Mouse (Mus musculus): Measurements from ENCODE around the gene Dgcr8. TPM values are rescaled to one million over a fixed set of nuclear protein-coding genes. Genes with fewer than 3 reads are reported as not detected.

Dgcr8 gene
- polyA plus RNA-seq, 1 experiment from 2014 or later = 40.9 TPM

DNA sequence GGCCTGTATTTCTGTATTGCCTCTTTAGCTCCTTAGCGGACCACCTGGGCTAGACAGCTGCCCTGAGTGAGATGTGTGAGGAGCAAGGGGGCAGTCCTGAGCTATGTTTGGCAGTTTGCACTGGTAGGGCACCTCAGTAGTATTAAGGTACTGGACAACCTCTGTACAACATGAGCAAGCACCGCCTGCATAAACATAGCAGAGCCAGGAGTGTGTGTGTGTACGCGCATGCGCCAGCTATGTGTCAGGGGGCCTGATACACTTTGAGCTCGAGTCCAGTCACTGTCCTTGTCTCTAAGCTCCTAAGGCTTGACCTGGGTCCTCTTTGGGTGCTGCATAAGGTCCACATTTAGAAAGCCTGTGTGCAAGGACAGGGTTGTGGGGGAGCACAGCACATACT is 58.4 kb downstream of the Dgcr8 start:
- Histone ChIP-seq H3K27ac (replicated peaks) (no peak overlapping the region), H3K4me3 (no peak overlapping the region), H3K9me3 (no peaks in the 10 kb centered on the region), H3K27me3 (no peaks in the 10 kb centered on the region), H3K36me3 (peaks cover 18% of the 10 kb centered on the region), H3K4me2 (replicated peaks) (no peak overlapping the region), H3K9ac (replicated peaks) (no peak overlapping the region), H3K4me1 (peaks cover 37% of the 10 kb centered on the region)
- WGBS = 90% methylated on average over 6 of the region's 6 CpGs
- ATAC-seq (replicated peaks) = no peak

DNA sequence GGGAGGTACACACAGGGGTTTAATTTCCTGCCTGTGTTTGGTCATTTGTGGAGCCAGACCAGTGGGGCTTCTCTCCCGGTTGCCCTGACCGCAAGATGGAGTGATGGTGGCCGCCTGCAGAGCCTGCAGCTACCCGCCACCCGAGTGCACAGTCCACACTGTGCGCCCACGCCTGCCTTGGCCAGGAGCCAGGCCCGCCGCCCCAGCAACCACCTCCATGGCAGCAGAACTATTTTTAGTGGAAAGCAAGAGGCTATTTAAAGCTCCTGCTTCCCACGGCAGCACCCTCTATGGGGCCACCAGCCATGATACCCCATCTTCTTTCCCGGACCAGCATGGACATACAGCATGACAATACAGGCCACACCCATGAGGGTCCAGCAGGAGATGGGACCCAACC is 59.4 kb downstream of the Dgcr8 start:
- H3K9ac ChIP-seq (replicated peaks) = no peak overlapping the region
- no peaks in the 10 kb centered on the region for H3K9me3 ChIP-seq
- WGBS = 71% methylated on average over 11 of the region's 11 CpGs
- no peak overlapping the region for H3K27ac ChIP-seq (replicated peaks)
- H3K27me3 ChIP-seq = no peaks in the 10 kb centered on the region
- peaks cover 28% of the 10 kb centered on the region for H3K36me3 ChIP-seq
- no peak overlapping the region for H3K4me2 ChIP-seq (replicated peaks)
- no peak for ATAC-seq (replicated peaks)
- H3K4me3 ChIP-seq = no peak overlapping the region
- H3K4me1 ChIP-seq = peaks cover 36% of the 10 kb centered on the region

DNA sequence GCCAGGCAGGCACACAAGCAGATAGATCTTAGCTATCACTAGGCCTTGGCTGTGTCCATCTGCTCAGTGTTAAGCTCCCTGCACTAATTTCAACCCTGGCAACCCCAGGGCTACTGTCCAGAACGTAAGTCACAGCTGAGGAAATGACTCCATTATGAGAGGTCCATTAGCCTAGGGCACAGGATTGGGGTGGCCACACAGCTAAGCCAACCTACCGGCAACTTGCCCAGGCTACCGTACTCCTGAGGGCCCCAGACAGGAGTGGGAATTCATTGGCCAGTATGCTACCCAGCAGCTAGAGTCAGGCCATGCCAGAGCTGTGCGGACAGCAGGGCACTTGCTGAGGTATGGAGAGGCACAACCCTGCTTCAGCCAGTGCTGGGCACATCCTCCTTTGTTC is 60.2 kb downstream of the Dgcr8 start:
- no peak overlapping the region for H3K27ac ChIP-seq (replicated peaks)
- H3K4me2 ChIP-seq (replicated peaks) = no peak overlapping the region
- ATAC-seq (replicated peaks) = no peak

DNA sequence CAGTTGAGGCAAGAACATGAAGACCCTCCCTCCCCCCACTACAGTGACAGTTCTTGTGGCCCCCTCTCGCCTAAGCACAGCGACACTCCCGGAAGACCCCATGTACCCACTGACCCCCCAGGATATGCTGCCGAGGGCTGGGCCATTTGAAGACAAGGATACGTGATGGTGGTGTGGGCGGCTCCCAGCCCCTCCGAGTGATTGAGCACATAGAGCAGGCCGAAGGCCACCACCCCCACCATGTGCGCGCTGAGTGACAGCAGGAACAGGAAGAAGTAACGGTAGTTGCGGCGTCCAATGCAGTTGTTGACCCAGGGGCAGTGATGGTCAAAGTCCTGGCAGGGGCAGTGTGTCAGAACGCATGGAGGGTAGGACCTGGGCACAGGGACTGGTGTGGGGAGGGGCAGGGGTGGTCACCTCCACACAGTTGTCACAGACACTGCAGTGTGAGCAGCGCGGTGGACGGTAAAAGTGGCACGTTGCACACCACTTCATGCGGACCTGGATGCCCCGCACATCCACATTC is 61.1 kb downstream of the Dgcr8 start:
- Histone ChIP-seq H3K4me2 (replicated peaks) (no peak overlapping the region), H3K36me3 (peaks cover 44% of the 10 kb centered on the region), H3K27me3 (no peaks in the 10 kb centered on the region), H3K4me1 (peaks cover 20% of the 10 kb centered on the region), H3K9ac (replicated peaks) (no peak overlapping the region), H3K4me3 (no peak overlapping the region), H3K27ac (replicated peaks) (no peak overlapping the region), H3K9me3 (no peaks in the 10 kb centered on the region)
- WGBS = 95% methylated on average over 20 of the region's 20 CpGs
- no peak for ATAC-seq (replicated peaks)

More for the DNA sequence above, 60.2 kb downstream of the Dgcr8 start:
- Histone ChIP-seq H3K9ac (replicated peaks) (no peak overlapping the region), H3K36me3 (peaks cover 35% of the 10 kb centered on the region), H3K9me3 (no peaks in the 10 kb centered on the region), H3K27me3 (no peaks in the 10 kb centered on the region), H3K4me1 (peaks cover 29% of the 10 kb centered on the region), H3K4me3 (no peak overlapping the region)
- WGBS = 94% methylated on average over 4 of the region's 4 CpGs

DNA sequence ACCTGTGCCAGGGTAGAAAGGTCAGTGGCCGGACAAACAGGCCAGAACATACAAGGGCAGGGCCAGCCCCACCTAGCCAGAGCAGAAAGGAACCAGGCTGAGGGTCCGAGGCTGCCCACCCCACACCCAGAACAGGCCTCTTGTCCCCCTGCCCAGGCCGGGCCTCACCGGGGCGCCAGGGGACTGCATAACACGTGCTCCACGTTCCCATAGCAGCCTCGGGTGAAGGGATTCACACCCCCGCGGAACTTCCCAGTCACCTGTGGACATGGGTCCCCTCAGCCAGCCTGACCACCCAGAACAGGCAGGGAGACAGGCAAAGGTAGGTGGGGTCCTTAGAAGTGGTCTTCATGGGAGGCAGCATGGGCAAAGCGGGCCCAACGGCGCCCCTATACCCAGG is 61.9 kb downstream of the Dgcr8 start:
- WGBS = 96% methylated on average over 13 of the region's 13 CpGs
- ATAC-seq (replicated peaks) = no peak
- no peak overlapping the region for H3K4me3 ChIP-seq

DNA sequence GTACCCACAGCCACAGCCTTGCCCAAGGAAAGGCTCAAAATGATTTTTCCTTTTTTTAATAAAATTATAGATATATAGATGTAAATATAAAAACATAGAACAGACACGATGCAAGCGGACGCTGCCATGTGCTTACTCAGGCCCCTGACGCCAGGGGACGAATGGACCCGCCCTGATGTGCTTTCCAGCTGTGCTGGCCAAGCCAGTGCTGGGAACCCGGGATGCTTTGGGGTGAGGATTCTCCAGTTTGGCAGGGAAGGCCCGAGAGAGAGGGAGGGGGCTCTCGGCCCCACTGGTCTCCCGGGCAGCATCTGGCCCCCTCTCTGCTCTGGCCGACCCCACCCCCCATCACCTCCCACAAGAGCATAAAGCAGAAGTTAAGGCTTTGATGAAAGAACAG is 66.9 kb downstream of the Dgcr8 start:
- ATAC-seq (replicated peaks) = no peak
- WGBS = 88% methylated on average over 11 of the region's 11 CpGs
- no peaks in the 10 kb centered on the region for H3K4me1 ChIP-seq
- no peak overlapping the region for H3K4me3 ChIP-seq
- H3K9me3 ChIP-seq = no peaks in the 10 kb centered on the region
- no peaks in the 10 kb centered on the region for H3K27me3 ChIP-seq
- no peak overlapping the region for H3K4me2 ChIP-seq (replicated peaks)
- H3K9ac ChIP-seq (replicated peaks) = no peak overlapping the region
- H3K36me3 ChIP-seq = peaks cover 50% of the 10 kb centered on the region
- no peak overlapping the region for H3K27ac ChIP-seq (replicated peaks)

More for the DNA sequence above, 61.9 kb downstream of the Dgcr8 start:
- no peak overlapping the region for H3K4me2 ChIP-seq (replicated peaks)
- no peaks in the 10 kb centered on the region for H3K9me3 ChIP-seq
- peaks cover 20% of the 10 kb centered on the region for H3K4me1 ChIP-seq
- H3K9ac ChIP-seq (replicated peaks) = no peak overlapping the region
- no peak overlapping the region for H3K27ac ChIP-seq (replicated peaks)
- H3K36me3 ChIP-seq = peaks cover 52% of the 10 kb centered on the region
- no peaks in the 10 kb centered on the region for H3K27me3 ChIP-seq

DNA sequence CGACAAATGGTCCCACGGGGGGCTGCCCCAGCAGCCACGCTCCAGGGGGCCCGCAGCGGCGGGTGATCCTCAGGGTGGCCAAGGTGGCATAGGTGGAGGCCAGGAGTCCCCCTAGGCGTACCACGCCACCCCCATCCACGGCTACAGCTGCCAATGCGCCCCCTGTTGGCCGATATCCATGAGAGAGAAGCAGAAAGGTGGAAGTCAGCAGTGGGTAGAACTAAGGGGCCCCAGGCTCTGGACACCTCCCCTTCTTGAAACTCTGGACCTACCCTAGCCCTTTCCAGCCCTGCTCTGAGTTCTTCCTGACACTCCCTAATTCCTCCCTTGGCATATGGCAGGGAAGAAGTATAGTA is 67.5 kb downstream of the Dgcr8 start:
- WGBS = 79% methylated on average over 11 of the region's 11 CpGs
- no peak for ATAC-seq (replicated peaks)
- no peaks in the 10 kb centered on the region for H3K4me1 ChIP-seq
- no peaks in the 10 kb centered on the region for H3K9me3 ChIP-seq
- no peak overlapping the region for H3K27ac ChIP-seq (replicated peaks)
- H3K4me3 ChIP-seq = no peak overlapping the region
- no peak overlapping the region for H3K9ac ChIP-seq (replicated peaks)
- H3K4me2 ChIP-seq (replicated peaks) = no peak overlapping the region
- H3K27me3 ChIP-seq = no peaks in the 10 kb centered on the region
- H3K36me3 ChIP-seq = peaks cover 47% of the 10 kb centered on the region

DNA sequence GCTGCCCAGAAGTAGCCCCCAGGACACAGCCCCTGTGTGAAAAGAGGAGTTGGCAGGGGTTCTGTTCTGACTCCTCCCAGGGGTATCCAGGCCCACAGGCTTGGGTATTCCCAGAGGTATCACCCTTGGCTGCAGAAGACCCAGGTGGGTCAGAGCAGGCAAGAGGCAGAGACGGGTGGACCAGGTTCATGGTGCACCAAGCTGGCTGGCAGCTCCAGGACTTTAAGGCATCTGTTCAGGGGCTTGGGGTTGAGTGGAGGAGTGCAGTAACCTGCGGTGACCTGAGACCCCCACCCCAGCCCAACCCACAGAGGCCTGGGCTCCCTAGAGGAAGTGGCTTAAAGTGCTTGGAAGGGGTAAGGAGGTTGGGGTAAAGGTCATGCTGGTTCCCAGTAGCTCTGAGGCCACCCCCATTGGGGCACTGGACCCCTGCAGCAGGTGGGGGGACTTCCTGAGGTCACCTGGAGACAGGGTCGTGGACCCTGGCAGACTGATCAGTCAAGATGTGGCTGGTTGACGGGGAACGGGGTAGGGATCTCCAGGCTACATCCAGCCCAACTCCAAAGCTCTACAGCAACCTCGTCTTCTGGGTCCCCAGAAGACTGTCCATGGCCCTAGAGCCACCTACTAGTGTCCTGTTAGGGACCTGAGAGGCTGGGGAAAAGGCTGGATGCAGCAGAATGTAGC is 68.0 kb downstream of the Dgcr8 start:
- H3K27ac ChIP-seq (replicated peaks) = no peak overlapping the region
- 91% methylated on average over 6 of the region's 6 CpGs for WGBS
- no peak overlapping the region for H3K9ac ChIP-seq (replicated peaks)
- H3K27me3 ChIP-seq = no peaks in the 10 kb centered on the region
- no peak for ATAC-seq (replicated peaks)
- H3K4me2 ChIP-seq (replicated peaks) = no peak overlapping the region
- no peaks in the 10 kb centered on the region for H3K9me3 ChIP-seq
- peaks cover 42% of the 10 kb centered on the region for H3K36me3 ChIP-seq
- H3K4me3 ChIP-seq = no peak overlapping the region
- no peaks in the 10 kb centered on the region for H3K4me1 ChIP-seq

DNA sequence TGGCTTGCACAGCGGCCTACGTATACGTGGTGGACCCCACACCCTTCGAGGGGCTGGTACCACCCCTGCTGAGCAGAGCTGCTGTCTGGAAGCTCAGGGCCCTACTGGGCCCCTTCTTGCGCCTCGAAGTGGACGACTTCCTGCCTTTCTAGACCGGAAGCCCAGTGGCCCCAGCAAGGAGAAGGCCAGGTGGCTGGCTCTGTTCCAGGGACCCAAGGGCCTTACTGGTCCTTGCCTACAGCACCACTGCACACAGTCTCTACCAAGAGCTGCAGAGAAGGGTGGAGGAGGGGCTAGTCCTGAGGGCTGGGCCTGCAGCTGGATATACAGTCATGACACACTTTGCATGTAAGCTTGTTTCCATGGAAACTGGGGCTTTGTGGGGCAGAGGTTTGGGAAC is 69.0 kb downstream of the Dgcr8 start:
- Histone ChIP-seq H3K9me3 (no peaks in the 10 kb centered on the region), H3K4me3 (no peak overlapping the region), H3K27me3 (no peaks in the 10 kb centered on the region), H3K4me2 (replicated peaks) (no peak overlapping the region), H3K27ac (replicated peaks) (no peak overlapping the region), H3K4me1 (peaks cover under 1% of the 10 kb centered on the region), H3K36me3 (peaks cover 32% of the 10 kb centered on the region), H3K9ac (replicated peaks) (no peak overlapping the region)
- ATAC-seq (replicated peaks) = 0 out of 2 replicates have a peak, but pooled peaks have one; percentile 27
- 48% methylated on average over 8 of the region's 8 CpGs for WGBS

DNA sequence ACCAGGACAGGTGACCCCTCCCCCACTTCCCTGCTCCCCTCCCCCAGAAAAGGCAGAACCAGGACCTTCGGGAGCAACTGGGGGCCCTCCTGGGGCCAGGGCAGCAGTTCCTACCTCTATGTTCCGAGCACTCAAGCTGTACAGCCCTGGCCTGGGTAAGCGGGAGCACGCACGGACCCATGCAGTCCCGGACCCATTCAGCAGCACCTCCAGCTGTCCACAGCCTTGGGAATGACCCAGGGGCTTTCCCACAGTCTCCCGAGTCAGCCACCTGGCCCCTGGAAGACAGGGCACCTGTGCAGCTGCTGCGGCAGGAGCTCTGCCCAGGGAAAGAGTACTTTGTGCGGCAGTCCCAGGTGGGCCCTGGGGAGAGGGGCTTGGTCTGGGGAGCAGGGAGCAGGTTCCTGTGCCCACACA is 70.5 kb downstream of the Dgcr8 start:
- Histone ChIP-seq H3K4me3 (no peak overlapping the region), H3K27ac (replicated peaks) (no peak overlapping the region), H3K4me2 (replicated peaks) (no peak overlapping the region), H3K27me3 (no peaks in the 10 kb centered on the region), H3K9me3 (no peaks in the 10 kb centered on the region), H3K4me1 (peaks cover 13% of the 10 kb centered on the region), H3K9ac (replicated peaks) (no peak overlapping the region), H3K36me3 (peaks cover 18% of the 10 kb centered on the region)
- WGBS = 78% methylated on average over 9 of the region's 9 CpGs
- ATAC-seq (replicated peaks) = no peak

DNA sequence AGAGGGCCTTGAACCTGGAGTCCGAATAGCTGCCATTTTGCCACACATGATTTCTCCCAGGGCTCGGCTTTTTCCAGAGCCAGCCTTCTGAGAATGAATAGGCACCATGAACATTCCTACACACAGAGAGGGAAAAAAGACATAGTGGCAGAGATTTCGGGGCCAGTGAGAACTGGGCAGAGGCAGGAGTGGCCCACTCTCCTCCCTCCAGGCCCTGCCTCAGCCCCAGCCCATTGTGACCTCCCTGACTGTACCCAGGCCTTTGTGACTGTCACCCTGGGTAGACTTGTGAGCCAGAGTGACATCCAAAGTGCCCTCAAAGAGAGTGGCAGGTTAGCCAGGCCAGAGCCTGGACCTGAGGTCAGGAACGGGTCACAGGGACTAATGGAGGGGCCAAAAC is 71.5 kb downstream of the Dgcr8 start, which contains the start of gene Ccdc188:
Gene Ccdc188, plus strand, starts transcription at position 301 of the 400 bp plus-strand sequence.
- no peak within 1 kb of the TSS for H3K4me2 ChIP-seq (replicated peaks)
- H3K36me3 ChIP-seq = peaks cover 8% of the 10 kb centered on the region
- H3K4me3 ChIP-seq = no peak within 1 kb of the TSS
- no peaks in the 10 kb centered on the region for H3K9me3 ChIP-seq
- no peaks in the 10 kb centered on the region for H3K27me3 ChIP-seq
- no peak within 1 kb of the TSS for H3K27ac ChIP-seq (replicated peaks)
- WGBS = 92% methylated on average over 4 of the region's 4 CpGs
- H3K4me1 ChIP-seq = peaks cover 21% of the 10 kb centered on the region
- no peak within 1 kb of the TSS for H3K9ac ChIP-seq (replicated peaks)
- no peak for ATAC-seq (replicated peaks)

DNA sequence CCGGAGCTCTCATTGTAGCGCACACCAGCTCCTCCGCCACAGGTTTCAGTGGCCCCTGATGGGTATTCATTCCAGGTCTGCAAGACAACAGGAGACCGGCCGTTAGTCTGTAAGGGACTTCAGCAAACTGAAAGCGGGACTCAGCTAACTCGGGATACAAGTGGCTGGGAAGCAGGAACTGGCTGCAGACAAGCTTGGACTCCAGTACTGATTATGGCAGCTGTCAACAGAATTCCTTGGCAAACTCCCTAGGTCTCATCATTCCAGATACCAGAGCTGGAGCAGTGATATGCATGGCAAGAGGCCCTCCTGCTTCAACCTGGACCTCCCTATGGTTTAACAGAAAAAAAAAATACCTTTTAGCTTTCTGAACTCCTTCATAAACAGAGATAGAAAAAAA is 74.2 kb downstream of the Dgcr8 start:
- H3K9ac ChIP-seq (replicated peaks) = no peak overlapping the region; the same call in 1 of the 2 replicates
- H3K36me3 ChIP-seq = no peaks in the 10 kb centered on the region
- H3K4me2 ChIP-seq (replicated peaks) = peak overlapping the region; percentile 22; the same call in 1 of the 2 replicates
- H3K9me3 ChIP-seq = no peaks in the 10 kb centered on the region
- peaks cover 30% of the 10 kb centered on the region for H3K4me1 ChIP-seq
- ATAC-seq (replicated peaks) = no peak
- no peaks in the 10 kb centered on the region for H3K27me3 ChIP-seq
- WGBS = 55% methylated on average over 7 of the region's 7 CpGs
- H3K4me3 ChIP-seq = 0 out of 2 replicates have a peak overlapping the region, but pooled peaks have one; percentile 10
- peak overlapping the region; percentile 72 for H3K27ac ChIP-seq (replicated peaks)
